Mouse (Mus musculus) layer of hippocampus, adult 9-10 months (tissue): ENCODE results near the gene Hvcn1.
"Not testable (repeated sequence)": the region's sequence is repeated elsewhere in the genome, so short reads cannot be mapped to it uniquely, and the experiment has no call there.

Experiments
- DNase-seq: peaks from one replicate; pipeline ENCODE4 v3.0.0; 2022; ENCODE audit warnings: low spot score

The Hvcn1 gene

DNA sequence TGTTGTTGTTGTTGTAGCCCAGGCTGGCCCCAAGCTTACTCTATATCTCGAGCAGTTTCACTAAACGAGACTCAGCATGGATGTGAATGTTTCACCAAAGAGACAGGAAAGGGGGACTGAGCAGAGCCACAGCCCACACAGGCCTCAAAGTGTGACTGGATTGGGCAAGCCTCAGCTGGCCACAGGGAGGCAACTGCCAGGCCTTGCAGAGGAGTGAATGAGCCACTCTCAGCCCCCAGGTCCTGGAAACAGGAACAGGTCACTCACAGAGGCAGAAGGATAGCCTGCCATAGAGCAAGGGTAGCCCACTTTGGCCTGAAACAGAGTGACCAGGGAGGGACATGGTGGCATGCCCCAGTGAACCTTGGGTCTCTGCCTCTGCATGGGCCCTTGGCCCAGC lies 2.4 kb upstream of the Hvcn1 start:
- no peak for DNase-seq

GRCm38 (mm10) chr5:122208909-122209308 lies 2.3 kb downstream of the Hvcn1 start:
- DNase-seq = no peak

DNA sequence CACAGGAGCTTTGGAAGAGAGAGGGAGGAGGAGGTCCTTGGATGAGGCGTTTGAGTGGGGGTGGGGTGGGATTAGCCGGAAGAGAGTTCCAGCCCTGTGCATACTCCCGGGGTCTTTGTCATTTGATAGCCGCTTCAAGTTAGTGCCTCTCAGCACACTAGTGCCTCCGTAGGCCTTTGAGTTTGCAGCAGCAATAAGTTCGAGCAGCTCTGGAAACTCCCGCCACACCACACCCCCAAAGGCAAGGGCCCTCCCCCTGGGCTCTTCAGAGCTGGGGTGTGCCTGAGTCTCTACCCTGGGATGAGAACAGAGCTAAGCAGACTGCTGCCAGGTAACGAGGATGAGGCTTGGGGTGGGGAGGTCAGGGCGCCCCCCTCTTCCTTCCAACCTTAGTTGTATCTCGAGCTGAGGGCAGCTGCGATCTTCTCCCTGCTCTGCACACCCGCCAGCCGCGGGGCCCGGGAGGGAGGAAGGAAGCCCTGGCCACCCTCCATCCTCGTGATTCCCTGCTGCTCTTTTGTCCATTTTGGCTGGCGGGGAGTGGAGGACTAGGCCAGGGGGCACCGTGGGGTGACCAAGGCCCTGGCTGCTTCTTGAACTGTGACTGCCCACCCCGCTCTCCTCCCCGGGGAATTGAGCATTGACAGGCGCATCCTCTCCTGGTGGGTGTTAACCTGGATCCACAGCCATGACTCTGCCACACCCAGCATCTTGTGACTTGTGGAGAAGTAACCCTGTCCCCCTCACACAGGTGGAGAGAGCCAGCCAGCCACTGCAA lies 3.2 kb downstream of the Hvcn1 start:
- DNase-seq = no peak

- DNase-seq = no peak
Measured at GRCm38 (mm10) chr5:122210890-122211289, 4.3 kb downstream of the Hvcn1 start.

GRCm38 (mm10) chr5:122212125-122212524 lies 5.5 kb downstream of the Hvcn1 start:
- DNase-seq = no peak

GRCm38 (mm10) chr5:122212820-122213219 lies 6.2 kb downstream of the Hvcn1 start:
- not testable (repeated sequence) for DNase-seq

GRCm38 (mm10) chr5:122213861-122214260 lies 7.3 kb downstream of the Hvcn1 start:
- DNase-seq = no peak

- no peak for DNase-seq
Measured at GRCm38 (mm10) chr5:122217636-122218035, 11.0 kb downstream of the Hvcn1 start.

- no peak for DNase-seq
Measured at GRCm38 (mm10) chr5:122218109-122218905, 11.7 kb downstream of the Hvcn1 start.

GRCm38 (mm10) chr5:122218928-122219327 lies 12.3 kb downstream of the Hvcn1 start:
- DNase-seq = no peak

GRCm38 (mm10) chr5:122219655-122220629 lies 13.3 kb downstream of the Hvcn1 start:
- no peak for DNase-seq

DNA sequence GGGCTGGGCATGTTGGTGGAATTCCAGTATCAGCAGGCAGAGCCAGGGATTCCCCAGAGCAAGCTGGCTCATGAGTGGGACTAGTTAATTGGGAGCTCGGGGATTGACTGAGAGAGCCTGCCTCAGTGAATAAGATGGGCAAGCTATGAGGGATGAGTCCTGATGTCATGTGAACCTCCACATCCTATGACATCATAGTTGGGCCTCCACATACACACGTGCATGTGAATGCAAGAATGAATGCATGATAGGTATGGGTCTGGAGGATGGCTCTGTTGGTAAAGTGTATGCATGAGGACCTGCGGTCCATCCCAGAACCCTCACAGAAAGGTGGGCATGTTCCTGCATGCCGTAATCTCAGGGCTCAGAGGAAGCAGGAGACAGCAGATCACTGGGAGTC lies 14.5 kb downstream of the Hvcn1 start:
- no peak for DNase-seq

DNA sequence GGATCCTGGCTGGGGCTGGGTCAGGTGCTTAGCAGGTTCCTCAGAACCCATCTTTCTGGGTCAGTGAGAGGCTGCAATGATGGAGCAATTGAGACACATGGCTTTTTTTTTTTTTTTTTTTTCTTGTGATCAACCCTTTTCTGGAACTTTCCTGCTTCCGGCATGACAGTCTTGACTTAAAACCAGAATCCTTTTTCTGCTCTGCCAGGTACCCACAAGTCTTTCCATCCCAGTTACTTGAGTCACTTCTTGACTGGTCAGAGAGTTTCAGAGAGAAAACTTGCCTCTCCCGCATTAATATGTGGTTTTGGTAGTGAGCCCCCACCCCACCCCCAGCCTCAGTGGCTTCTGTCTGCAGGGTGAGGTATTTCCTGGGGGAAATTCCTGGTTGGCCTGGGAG lies 17.7 kb downstream of the Hvcn1 start:
- DNase-seq = no peak

GRCm38 (mm10) chr5:122228271-122228765 lies 21.7 kb downstream of the Hvcn1 start:
- DNase-seq = no peak

DNA sequence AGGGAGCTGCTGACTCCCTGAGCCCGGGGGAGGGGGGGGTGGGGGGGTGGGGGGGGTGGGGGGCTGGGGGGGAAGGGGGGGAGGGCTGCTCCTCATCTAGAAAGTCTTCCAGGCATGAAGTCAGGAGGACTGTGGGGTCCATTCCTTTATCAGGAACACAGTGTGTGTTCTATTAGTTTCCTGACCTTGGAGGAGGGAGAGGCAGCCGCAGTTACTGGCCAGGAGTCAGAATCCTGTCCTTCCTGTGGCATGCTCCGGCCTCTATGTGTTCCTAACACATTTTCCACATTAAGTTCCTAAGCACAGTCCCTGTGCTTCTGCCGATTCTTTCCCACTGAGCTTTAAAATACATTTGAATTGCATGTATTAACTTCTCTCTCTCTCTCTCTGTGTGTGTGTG lies 22.2 kb downstream of the Hvcn1 start:
- DNase-seq = no peak

GRCm38 (mm10) chr5:122230816-122231215 lies 24.2 kb downstream of the Hvcn1 start:
- DNase-seq = no peak

DNA sequence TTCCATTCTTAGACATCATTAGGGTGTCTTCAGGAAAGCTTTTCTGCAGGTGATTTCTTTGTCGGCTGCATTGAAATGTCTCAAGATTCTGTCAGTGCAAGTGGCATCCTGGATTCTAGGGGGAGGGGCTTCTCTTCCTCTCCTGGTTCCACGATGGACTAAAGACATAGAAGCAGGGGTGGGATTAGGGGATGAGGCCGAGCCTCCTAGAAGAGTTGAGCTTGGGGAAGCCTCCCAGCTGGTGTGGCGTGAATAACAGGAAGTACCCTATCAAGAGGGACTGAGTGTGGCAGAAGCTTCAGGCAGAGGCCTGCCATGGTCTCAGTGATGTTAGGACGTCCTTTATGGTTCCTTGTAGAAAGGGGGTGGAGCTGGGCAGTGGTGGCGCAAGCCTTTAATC lies 24.8 kb downstream of the Hvcn1 start:
- no peak for DNase-seq

DNA sequence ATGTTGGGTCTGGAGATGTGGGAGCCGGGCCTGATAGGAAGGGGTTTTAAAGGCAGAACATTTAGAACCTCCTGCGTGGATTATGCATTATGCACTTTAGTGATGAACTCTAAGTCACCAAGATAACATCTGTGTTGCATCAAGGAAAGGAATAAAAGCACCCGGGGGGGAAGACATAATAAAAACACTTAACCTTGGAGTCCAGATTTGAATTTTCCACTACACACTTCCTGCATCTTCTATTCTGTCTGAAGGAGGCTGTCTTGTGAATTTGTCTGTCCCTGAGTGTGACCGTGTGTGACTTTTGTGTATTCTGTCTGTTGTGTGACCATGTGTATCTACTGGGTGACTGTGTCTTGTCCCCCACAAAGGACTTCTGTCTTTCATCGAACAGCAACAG lies 25.4 kb downstream of the Hvcn1 start:
- no peak for DNase-seq

DNA sequence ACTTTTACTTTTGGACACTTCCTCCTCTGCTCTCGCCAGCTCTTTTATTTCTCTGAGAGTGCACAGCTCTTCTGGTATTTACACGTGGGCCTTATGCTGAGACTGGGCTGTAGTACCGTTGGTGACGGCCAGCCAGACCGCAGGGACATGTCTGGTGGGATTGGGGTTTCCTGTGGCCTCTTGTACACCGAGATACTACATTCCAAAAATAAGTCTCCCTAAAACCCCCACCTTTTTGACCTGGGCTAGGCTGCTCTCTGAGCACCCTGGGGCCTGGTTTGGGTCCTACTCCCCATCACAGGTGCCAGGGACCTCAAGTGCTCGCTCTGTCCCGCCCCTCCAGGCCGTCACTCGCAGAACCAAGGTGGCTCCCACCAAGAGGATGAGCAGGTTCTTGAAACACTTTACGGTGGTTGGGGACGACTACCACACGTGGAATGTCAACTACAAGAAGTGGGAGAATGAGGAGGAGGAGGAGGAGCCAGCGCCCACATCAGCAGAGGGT lies 26.5 kb downstream of the Hvcn1 start:
- no peak for DNase-seq

DNA sequence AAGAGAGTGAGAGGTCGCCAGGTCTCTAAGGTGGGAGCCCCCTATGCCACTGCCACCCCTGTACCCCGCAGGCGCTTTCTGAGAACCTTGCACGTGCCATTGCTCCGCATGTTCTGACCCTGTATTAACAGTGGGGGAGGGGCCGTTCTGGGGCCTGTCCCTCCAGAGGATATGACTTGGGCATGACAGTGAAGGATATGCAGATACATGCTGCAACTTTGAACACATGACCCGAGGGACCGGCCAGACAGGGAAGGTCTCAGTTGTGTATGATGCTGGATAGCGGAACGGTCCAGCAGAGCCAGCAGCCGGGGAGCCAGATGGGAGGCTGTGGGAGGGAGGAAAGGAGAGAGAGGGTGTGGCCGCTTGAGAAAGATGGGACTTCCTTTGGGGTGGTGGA lies 27.1 kb downstream of the Hvcn1 start:
- DNase-seq = no peak

DNA sequence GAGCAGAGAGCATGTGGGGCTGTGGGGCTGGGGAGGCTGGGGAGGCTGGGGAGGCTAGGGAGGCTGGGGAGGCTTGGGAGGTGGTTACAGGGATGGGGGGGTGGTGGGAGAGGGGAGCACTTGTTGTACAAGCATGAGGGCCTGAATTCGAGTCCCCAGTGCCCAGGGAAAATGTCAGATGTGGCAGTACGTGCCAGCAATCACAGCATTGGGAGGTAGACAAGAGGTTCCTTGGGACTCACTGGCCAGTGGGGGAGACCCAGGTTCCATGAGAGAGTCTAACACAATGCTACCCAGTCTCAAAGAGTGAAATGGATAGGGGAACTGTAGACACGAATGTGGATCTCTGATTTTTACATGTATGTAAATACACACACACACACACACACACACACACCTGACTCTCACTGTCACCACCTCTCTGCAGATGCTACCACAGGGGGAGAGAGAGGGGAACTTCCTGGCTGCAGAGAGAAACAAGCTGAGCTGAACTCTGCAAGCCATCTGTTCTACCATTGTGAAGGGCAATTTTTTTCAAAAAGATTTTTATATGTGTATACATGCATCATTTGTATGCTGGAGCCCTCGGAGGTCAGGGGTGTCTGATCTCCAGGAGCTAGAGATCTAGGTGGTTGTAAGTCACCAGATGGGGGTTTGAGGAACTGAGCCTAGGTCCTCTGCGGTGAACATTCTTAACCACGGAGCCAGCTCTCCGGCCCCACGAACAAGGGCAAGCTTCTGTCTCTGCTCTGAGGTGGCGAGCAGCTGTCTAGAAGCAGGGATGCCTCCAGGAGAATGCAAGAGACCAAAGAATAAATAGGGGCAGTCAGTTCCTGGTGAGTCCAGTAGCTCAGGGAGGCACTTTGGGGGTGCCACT lies 28.0 kb downstream of the Hvcn1 start:
- DNase-seq = no peak
